Mouse (Mus musculus) cerebral cortex, adult 2 months (tissue): ENCODE measurements around the gene Msh5.

Experiments
- WGBS: fragments of 180-500 bp; shearing (Covaris S2); methylation state at CpG from one replicate; pipeline ENCODE4 v1.1.7; 2018; 5-methylcytosine and 5-hydroxymethylcytosine counted together

Msh5 gene

GRCm38 (mm10) chr17:35003022-35003838 is 43.3 kb downstream of the Msh5 start:
- WGBS = 71% methylated on average over 9 of the region's 9 CpGs

GRCm38 (mm10) chr17:35002153-35002865 is 44.2 kb downstream of the Msh5 start:
- 15% methylated on average over 12 of the region's 12 CpGs for WGBS

- 3% methylated on average over 35 of the region's 35 CpGs for WGBS
Observed at GRCm38 (mm10) chr17:35001452-35002152, 44.9 kb downstream of the Msh5 start.

- under 1% methylated on average over 83 of the region's 83 CpGs for whole genome bisulfite sequencing
Observed at GRCm38 (mm10) chr17:35000717-35001451, 45.7 kb downstream of the Msh5 start, which contains the start of gene Vars. Vars (plus strand) TSS chr17:35000987.

GRCm38 (mm10) chr17:34999871-35000716 is 46.5 kb downstream of the Msh5 start:
- WGBS = 16% methylated on average over 31 of the region's 32 CpGs

GRCm38 (mm10) chr17:34998526-34999430 is 47.8 kb downstream of the Msh5 start:
- 91% methylated on average over 15 of the region's 15 CpGs for WGBS

GRCm38 (mm10) chr17:34997142-34997483 is 49.4 kb downstream of the Msh5 start:
- 88% methylated on average over 5 of the region's 5 CpGs for WGBS

GRCm38 (mm10) chr17:34996411-34997141 is 50.0 kb downstream of the Msh5 start:
- 95% methylated on average over 14 of the region's 14 CpGs for WGBS

- 93% methylated on average over 4 of the region's 4 CpGs for WGBS
Observed at GRCm38 (mm10) chr17:34995927-34996326, 50.6 kb downstream of the Msh5 start.

- WGBS = 86% methylated on average over 4 of the region's 4 CpGs
Observed at GRCm38 (mm10) chr17:34995192-34995591, 51.4 kb downstream of the Msh5 start.

GRCm38 (mm10) chr17:34984218-34984617 is 62.3 kb downstream of the Msh5 start:
- 83% methylated on average over 2 of the region's 2 CpGs for WGBS

GRCm38 (mm10) chr17:34982328-34982727 is 64.2 kb downstream of the Msh5 start:
- WGBS = under 1% methylated on average over 15 of the region's 15 CpGs

GRCm38 (mm10) chr17:34981690-34982180 is 64.8 kb downstream of the Msh5 start, which contains the start of gene Lsm2:
Lsm2 (plus strand) TSS chr17:34981862.
- under 1% methylated on average over 58 of the region's 58 CpGs for WGBS

GRCm38 (mm10) chr17:34980655-34981054 is 65.9 kb downstream of the Msh5 start:
- 4% methylated on average over 2 of the region's 2 CpGs for WGBS

GRCm38 (mm10) chr17:34979631-34980030 is 66.9 kb downstream of the Msh5 start:
- 94% methylated on average over 4 of the region's 4 CpGs for whole genome bisulfite sequencing
